Mouse (Mus musculus) heart, adult 2 months (tissue): ENCODE data around the gene Erich6b.

Source experiments
- CTCF ChIP-seq: fragments of 200-600 bp; IDR thresholded peaks from 2 replicates; pipeline ENCODE4 v1.8.1; 2022; ENCODE audit warnings: antibody characterized with exemption, mild to moderate bottlenecking, moderate library complexity
- EP300 ChIP-seq: fragments of 200-500 bp; IDR thresholded peaks from 2 replicates; pipeline ENCODE4 v1.6.1; 2011; ENCODE audit warnings: low read depth, low read length, control low read depth; ENCODE audit not compliant: insufficient read depth
- POLR2A ChIP-seq: fragments of 200-500 bp; IDR thresholded peaks from 2 replicates; pipeline ENCODE4 v1.6.1; 2011; ENCODE audit warnings: mild to moderate bottlenecking, low read depth, low read length, control low read depth; ENCODE audit not compliant: insufficient read depth

DNA sequence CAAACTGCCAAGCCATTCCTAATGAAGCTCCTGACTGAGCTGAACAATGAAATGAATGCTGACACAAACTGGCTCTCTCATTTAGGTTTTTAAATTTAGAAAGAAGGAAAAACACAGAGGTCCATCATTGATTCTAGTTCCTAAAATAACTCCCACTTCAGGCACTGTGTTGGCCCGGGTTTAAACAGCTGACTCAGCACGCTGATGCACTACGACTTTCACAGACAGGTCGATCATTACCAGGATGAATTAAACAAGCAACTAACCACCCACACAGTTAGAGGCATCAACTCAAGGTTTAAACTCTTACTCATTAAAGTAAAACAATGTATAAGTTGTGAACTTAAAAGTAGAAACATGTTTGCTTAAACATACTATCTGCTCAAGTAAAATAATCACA is 64.6 kb downstream of the Erich6b start:
- TF ChIP-seq CTCF (no peak), EP300 (no peak), POLR2A (no peak)
